Mouse (Mus musculus) liver, postnatal 0 days (tissue): ENCODE measurements around the gene N4bp2l2.

Experiments
- CTCF ChIP-seq: sonication (generic); IDR thresholded peaks from 2 replicates; pipeline ENCODE4 v1.5.1; 2016; ENCODE audit warnings: antibody characterized with exemption, low read depth
- EP300 ChIP-seq: IDR thresholded peaks from 2 replicates; pipeline ENCODE4 v1.6.1; 2016; ENCODE audit warnings: antibody characterized with exemption, low read depth, mild to moderate bottlenecking

- no peak for TF ChIP-seq CTCF
- TF ChIP-seq EP300, result no peak
Observed at GRCm38 (mm10) chr5:150652578-150652977, 13.4 kb downstream of the N4bp2l2 start.
